Mouse (Mus musculus): ENCODE data around the gene Masp1.

DNA sequence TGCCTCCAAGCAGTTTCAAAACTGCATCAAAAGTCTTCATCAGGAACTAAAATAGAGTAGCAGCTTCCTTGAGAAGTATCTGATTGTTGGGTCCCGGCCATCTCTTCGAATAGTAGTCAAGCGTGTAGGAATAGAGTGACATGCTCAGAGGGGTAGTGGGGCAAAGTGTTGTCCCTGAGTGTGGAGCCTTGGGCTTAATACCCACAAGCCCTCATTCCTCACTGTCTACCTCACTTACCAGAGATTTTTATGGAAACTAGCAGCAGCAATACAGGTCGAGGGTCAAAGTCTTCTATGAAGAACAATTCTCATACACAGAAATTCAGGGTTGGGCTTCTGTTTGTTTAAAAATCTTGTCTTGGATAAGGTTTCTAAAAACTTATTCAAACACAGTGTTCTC is 69.8 kb downstream of the Masp1 start:
- no peak for TF ChIP-seq NANOG (IDR thresholded peaks at IDR 0.05; ENCODE audit: borderline replicate concordance, low read length)
- TF ChIP-seq CTCF (conservative IDR thresholded peaks at IDR 0.05; ENCODE audit: low read length) = no peak
